Mouse (Mus musculus) hindlimb bud, embryonic 11.5 days (tissue): Measurements from ENCODE around the gene Sdk2.

Source experiments
- DNase-seq: peaks from one replicate; pipeline ENCODE4 v3.0.0-alpha.2; 2012; ENCODE audit warnings: low read depth, low spot score; ENCODE audit errors: extremely low spot score

Sdk2 gene

DNA sequence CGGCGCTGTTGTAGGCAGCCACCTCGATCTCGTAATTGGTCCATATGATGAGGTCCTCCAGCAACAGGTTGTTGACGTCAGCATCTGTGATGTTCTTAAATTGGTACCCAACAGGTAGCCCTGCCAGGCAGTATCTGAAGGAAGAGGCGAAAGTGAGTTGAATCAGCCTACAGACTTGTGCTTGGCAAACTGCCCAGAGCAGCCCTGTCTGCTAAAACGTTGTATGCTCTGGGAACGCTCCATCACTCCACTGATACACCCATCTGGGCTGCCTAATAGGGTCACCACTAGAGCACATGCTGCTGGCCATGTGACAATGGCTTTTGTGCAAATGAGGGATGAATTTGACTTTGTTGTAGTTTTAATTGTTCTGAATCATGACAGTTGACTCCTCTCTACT, 215.1 kb downstream of the Sdk2 start:
- DNase-seq: no peak

DNA sequence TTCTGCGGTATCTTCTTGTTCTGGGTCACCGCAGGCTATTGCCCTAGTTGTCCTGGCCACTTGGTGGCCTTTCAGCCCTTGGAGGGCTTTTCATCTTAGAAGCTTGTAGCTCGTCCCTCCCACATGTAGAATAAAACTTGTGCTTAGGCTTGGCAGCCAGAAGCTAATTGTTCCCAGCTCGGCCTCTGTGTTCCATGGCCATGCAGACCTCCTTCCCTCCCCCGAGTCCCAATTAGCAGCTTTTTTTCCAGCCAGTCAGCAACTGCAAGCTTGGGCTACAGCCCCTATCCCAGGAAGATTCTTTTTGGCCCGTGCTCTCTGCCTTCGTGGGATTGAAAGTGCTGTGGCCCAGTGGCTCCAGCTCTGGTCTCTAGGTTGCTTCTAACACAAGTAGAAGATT, 217.5 kb downstream of the Sdk2 start:
- no peak for DNase-seq

DNA sequence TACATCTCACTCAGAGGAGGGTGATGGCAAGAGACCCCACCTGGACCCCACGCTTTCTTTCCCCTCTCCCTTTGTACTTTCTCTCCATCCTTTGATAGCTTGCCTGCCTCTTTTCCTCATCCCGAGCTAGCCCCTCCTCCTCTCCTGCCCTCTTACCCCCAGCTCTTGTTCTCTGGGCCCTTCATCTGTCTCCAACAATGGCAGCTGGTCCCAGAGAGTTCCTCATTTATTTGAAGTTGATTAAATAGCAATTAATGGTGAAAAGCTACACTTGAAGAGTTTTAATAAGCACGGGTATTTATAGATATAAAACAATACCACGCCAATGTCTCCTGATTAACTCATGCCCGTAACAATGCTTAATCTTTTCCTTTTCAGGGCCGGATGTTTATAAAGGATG, 222.9 kb downstream of the Sdk2 start:
- DNase-seq: no peak

DNA sequence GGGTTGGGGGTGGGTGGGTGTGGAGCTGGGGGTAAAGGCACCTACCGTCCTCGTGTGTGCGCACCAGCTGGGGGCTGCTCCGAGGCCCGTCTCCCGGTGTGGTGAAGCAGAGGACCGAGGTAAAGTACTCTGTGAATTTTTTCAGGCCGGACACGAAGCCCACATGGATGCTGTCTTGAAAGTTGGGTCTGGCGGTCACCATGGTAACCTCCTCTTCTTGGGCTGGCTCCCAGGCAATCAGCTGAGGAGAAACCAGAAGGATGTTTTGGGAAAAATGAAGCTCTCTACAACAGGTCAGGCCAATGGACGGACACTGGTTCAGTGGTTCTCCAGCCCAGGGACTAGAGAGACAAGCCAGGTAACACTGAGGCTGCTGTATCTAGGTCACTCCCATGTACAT, 224.0 kb downstream of the Sdk2 start:
- no peak for DNase-seq

DNA sequence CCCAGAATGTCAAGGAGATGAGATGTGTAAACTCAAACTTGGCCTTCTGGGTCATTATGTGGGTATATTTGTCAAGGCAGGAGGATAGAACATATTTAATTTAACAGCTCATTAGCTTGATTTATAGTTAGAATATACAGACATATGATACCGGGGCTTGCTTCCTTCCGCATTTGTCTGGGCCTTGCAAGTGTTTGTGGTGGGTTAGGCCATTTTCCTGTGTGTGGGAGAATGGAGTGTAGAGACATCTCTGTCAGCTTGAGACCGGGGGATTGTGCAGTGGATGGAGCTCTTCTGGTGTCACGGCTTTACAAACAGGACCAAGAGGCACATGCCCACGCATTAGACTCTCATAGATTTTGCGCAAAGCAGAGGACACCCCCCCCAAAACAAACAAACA, 235.2 kb downstream of the Sdk2 start:
- DNase-seq: no peak

DNA sequence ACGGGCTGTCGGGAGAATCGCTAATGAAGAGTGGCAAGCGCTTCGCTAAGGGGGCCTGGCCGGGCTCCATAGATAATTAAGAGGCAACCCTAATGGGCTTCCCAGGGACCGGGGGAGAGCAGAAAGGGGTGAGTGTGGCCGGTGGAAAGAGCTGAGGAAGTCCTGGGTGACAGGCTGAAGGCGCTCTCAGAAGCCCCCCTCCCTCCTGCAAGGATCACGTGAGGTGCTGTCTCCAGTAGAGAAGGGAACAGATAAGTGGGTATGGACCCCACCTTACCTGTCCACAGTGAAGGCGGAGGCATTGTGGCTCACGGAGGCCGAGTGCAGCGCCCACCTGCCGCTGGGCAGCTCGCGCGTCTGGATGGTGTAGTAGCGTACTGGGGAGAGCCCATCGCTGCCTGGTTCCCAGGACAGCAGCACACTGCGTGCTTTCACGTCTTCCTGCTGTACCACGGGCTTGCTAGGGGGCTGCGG, 238.7 kb downstream of the Sdk2 start:
- no peak for DNase-seq

DNA sequence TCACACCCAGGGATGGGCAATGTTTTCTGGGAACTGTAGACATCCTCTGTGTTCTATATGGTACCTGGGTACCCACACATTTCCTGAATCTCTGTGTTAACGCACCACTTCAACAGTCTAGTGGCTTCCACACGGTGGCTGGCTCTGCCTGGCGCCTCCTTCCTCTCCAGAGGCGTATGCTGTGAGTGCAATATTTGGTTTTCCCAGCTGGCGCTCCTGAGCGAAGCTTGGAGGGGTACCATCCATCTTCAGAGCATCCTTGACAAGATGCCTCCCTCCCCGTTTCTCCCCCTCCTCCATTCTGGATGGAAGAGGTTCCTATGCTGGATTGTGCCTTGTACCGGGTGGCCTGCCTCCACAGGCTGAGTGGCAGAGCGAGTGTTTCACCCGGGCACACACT, 246.8 kb downstream of the Sdk2 start:
- no peak for DNase-seq

DNA sequence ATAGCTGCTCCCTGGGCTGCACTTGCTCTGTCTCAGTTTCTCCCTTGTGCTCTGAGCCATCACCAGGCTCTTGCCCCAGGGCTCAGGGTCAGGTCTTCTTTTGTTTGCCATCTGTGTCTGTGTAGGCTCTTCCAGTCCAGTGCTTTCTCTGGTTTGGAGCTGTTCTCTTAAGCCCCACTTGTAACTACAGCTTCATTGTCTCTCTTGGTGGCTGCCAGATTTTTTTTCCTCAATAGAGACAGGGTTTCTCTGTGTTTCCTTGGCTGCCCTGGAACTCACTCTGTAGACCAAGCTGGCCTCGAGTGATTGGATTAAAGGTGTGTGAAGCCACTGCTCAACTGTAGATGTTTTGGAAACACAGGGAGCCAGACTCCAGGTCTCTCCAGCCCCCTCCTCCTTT, 247.8 kb downstream of the Sdk2 start:
- no peak for DNase-seq

DNA sequence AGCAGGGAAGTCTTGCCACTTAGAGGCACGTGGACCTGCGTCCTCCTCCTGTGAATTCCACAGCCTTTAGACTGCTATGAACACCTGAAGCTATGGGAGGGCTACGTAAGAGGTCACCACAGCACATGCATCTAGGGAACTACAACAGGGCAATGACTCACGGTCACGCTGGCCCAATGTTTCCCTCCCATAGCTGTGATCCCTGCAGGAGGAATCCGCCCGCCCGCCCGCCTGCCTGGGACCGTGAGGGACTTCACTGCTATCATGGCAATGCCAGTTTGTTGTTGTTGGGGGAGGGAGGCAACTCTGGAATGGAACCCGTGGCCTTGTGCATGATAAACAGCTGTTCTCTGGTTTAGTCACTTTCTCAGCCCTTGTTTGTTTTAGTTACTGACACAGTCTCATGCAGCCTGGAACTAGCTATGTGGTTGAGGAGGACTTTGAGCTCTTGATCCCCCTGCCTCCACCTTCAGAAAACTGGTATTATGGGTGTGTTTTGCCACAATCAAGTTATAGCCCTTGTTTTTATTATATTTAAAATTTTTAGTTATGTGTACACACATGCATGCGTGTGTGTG, 249.8 kb downstream of the Sdk2 start:
- DNase-seq: no peak

DNA sequence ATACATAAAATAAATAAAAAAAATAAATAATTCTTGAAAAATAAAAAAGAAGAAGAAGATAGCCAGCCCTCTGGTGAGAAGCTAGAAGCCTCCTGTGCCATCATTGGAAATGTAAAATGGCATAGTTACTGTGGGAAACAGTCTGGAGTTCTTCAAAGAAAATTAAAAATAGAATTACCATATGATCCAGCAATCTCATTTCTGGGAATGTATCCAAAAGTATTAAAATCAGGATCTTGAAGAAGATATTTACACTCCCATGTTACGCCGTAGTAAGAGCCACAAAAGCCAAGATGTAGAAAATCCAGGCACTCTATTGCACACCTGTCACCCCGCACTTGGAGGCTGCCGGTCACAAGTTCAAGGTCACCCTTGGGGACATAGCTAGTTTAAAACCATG, 250.4 kb downstream of the Sdk2 start:
- DNase-seq: no peak

DNA sequence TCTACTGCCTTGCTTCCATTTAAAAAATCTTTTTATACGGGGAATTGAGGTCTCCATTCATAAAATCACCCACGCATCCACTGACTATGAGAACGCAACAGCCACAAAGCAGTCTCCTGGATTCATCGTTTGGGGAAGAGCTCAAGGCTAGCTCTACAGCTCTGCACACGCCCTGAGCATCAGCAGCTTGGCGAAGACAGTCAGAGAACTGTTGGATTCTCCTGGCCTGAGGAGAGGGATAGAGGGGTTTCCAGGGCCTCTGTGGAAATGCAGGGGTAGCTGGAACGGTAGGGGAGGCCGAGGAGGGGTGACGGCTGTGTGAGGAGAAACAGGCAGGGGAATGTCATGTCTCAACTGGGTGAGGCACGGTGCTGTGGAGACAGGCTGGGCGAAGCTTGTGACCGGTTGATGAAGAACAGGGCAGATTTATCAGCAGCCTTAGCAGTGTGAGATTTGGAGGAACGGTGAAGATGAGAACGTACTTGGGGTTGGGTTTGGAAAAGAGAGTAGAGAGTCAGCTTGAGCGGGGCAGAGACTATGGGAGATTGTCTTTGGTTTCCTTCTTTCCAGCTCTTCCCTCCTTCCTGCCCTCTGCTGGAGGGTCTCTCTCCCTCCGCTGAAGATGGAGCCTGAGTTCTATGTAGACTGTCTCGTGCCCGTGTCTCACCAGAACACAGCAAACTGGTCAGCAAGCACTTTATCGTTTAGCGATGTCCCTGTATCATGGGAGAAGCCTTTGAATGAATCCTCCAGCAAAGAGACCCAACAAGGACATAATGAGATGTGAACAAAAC, 255.1 kb downstream of the Sdk2 start:
- DNase-seq: no peak

DNA sequence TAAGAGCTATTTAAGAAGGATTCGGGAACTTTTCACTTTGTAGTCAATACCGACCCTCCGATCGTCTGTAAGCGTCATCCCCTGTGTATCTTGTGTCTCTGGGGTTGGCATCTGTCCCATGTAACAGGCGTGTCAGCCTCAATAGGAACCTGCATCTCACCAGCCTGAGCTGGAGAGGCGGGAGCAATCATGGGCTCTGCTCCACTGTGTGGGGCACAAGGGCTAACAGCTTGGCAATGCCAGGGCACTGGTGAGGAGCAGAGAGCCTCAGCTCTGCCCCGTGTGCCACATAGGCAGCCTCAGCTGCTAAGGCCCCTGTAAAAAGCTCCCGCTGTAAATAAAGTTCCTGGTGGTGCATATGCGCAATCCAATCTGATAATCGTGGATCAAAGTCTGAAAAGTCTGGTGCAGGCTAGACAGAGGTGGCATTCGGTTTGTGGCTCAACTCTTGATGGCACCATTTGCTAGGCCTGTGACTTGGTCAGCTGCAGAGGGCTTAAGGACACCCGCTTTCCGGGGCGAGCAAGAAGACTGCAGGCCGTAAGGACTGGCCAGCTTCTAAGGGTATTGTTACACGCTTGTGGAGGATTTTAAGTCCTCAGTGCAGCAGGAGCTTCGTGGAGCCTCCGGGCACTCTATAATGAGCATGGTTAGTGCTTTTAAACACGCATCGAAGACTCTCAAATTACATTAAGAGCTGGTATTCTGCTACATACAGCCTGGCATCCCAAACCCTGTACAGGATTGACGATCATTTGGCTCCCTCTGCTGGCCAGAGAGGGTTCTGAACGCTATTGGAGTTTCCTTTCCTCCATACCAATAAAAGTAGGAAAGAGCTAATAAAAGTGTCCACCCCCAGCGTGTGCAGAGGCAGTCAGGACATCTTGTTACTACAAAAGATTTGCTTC, 256.0 kb downstream of the Sdk2 start:
- peak; percentile 96 for DNase-seq

DNA sequence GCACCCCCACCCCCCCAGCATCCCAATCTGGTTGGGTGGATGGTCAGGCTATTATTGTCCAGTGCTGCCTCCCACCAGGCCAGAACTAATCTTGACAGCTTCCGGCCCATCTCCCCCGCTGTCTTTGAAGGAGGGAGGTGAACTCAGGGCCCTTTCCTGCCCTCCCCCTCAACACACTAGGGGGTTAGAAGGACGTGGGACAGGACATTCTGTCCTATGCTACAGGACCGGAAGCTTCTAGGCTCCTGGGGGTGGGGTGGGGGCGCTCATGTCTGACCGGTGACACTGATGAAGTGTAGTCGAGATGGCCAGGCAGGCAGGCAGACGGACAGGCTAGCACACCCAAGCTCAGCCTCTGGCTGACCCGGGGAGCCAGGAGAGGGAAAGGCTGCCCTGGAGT, 259.8 kb downstream of the Sdk2 start:
- DNase-seq: no peak

DNA sequence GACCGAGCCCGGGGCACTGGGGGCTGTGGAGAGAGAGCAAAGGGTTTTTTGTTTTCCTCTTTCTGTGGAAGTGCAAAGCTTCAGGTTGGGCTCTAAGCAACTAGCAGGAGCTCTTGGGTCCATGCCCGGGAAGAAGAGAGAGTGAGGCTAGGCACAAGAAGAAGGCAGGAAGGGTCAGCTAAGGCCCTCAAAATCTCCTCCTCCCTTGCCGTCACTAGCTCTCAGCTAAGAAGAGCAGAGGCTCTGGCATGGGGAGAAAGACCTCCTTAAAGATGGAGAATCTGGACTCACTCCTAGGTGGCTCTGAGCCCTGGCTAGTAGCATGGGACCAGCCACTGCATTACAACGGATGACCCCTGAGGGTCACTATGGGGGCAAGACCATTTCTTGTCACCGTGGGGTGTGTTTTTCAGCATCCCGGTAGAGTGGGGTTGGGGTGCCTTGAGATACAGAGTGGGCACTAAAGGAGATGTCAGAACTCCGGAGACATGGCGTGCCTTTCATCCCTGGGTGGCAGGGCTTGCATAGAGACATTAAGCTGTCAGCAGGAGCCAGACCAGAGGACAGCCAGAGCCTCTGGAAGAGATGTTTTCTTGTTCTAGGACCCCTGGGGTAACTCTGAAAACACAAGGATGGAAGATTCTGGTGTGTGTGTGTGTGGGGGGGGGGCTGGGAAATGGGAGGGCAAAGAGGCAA, 260.3 kb downstream of the Sdk2 start:
- no peak for DNase-seq

DNA sequence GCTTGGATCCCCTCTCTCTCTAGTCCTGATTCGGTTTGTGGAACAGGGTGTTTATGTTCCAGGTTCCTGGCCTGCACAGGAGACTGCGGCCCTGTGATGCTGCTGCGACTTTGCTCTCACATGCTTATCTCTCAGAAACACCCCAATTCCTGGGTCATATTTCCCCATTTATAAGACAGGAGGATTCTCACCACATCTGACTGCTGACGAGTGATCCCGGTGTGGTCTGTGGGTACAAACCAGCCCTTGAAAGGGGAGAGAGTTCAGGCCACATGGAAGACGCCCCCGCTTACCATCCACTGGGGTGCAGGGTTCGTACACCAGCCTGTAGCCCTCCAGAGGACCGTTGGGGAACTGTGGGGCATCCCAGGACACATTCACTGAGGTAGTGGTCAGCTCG, 260.9 kb downstream of the Sdk2 start:
- DNase-seq: no peak

DNA sequence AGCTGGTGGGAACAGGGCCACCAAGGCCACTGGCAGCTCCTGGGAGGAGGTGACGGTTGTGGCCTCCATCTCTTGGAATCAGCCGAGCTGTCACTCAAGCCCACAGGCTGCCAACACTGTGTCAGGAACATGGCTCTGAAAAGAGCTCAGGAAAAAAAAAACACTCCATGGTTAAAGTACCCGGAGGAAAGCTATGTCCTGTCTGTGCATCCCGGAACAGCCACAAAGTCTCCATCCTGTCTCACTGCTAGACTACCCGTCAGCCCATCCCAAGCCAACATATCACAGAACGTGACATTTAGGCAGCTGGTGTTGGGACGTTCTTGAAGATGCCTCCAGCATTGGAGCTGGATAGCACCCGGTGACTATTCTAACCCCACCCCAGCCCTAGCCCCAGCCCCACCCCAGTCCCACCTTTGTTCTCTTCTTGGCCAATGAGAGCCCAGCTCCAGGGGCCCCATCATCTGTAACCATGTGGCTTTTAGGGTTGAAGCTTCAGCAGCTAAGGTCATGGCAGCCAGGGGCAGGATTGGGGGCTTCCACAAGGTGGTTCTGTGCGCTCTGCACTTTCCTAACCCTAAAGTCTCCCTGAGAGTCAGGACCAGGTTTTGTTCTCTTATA, 263.4 kb downstream of the Sdk2 start:
- DNase-seq: no peak

DNA sequence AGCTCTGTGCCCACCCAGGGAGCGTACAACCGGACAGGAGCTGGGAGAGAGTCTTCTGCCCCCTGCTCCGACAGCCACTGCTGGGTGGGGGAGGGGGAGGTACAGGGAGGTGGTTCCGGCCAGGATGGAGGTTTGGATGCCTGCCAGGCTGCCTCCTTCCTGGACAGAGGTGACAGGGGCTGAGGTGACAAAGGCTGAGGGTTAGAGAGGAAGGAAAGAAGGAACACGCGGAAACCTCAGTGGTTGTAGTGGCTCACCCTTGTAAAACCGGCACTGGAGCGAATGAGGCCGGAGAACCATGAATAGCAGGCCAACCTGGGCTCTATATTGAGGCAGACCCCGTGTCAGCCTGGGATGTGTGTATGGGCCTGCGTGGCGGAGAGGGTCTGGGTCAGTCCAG, 264.4 kb downstream of the Sdk2 start:
- DNase-seq: no peak

DNA sequence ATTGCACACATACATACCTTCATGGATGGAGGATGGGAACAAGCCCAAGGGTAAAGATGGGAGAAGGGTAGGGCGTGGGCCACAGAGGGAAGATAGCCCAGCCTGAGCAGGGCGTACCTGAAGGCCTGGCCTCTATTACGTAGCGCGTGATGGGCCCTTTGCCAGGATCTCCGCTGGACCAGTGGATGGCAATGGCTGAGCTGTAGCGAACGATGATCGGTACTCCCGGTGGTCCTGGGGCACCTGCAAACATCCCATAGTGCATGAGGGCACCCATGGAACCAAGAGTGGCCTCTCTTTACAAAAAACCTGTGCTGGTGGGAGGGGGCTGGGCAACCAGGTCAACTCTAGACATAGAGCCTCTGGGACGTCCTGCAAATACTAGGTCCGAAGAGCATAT, 266.8 kb downstream of the Sdk2 start:
- DNase-seq: no peak

DNA sequence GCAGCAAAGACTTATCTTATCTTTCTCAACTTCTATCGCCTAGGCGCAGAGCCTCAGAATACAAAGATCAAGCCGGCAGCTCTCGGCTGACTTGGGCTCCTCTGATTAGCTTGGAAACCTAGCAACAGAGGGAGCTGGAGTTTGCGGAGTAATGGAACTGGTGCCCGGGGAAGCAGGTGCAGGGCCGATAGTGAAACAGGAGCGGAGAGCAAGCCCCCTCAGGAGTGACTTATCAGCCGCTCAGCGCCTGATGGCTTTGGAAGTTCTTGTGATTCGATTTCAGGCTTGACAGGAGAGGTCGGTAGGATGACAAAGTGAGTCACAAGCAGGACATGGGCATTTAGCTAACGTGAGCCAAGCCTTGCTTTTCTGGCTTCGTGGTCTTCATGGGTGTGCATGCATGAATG, 267.8 kb downstream of the Sdk2 start:
- DNase-seq: no peak

DNA sequence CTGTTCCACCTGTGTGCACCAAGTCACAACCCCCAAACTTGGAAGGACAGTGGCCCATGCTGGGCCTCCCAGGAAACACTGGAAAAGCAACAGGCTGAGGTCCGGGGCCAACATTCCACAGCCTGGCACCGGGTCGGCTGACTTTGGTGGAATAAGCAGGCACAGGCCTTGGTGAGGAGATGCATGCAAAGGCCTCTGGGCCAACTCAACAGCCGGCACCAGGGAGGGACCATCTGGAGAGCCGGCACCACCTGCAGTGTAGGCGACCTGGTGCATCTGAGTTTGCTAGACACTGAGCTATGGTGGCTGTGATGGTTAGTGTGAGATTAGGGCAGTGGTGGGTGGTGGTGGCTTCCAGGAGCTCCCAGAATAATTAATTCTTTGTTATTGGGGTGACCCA, 268.8 kb downstream of the Sdk2 start:
- DNase-seq: no peak
